In the genomic region with DNA sequence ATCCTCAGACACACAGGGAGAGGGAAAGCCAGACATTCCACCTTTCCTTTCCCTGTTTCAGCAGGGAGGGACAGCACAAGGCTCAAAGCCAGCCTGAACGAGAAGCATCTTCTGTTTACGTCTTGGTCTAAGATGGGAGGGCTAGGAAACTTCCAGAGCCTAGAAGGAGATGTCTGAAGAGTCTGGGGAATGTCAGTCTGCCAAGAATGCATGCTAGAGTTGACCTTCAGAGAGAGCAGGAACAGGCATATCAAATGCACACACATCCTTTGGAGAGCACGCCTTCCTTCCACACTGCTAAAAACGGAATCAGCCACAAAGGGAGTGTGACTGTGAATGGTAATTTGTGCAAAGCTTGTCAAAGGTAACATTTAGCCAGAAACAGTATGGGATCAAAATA, we compare ENCODE assay signal across 14 mouse cellular contexts.
DNase-seq lines count a peak whose midpoint lies in the region; ATAC-seq and TF ChIP-seq lines count a peak whose summit lies in the region.
"Had no signal": no experiment of that assay in that cellular context is flagged by ENCODE, and none has a peak within 500 bp of the region (broad histone marks: within the 10 kb centered on the region; RNA-seq: fewer than 3 reads in every experiment).

No protein-coding gene starts in this region.

- TF ChIP-seq EP300 in liver, postnatal 0 days (IDR thresholded peaks at IDR 0.05; ENCODE audit: low read depth): no peak

- H3K27me3 ChIP-seq in forebrain, postnatal 0 days (ENCODE audit: insufficient read depth, low read length): no peaks in the 10 kb centered on the region
- H3K27me3 ChIP-seq in forebrain, embryonic 16.5 days (replicated peaks; ENCODE audit: control insufficient read depth, insufficient read depth, low read length): no peaks in the 10 kb centered on the region
- H3K27me3 ChIP-seq in liver, embryonic 11.5 days (replicated peaks; ENCODE audit: control insufficient read depth, insufficient read depth, low read length): no peaks in the 10 kb centered on the region
- no peaks in the 10 kb centered on the region for H3K27me3 ChIP-seq in liver, postnatal 0 days (ENCODE audit: insufficient read depth, low read length)
- no peaks in the 10 kb centered on the region for H3K27me3 ChIP-seq in heart, embryonic 10.5 days (ENCODE audit: insufficient read depth, poor library complexity, severe bottlenecking)
- no peaks in the 10 kb centered on the region for H3K27me3 ChIP-seq in liver, embryonic 13.5 days
- H3K27me3 ChIP-seq: embryonic facial prominence, embryonic 13.5 days; forebrain, embryonic 13.5 days had no signal

- ATAC-seq in forebrain, postnatal 0 days: no peak
- ATAC-seq in forebrain, embryonic 16.5 days: no peak
- ATAC-seq in liver, embryonic 11.5 days (replicated peaks; ENCODE audit: low FRiP score): no peak; the same call in 1 of the 2 replicates
- ATAC-seq in liver, postnatal 0 days: no peak
- ATAC-seq in liver, embryonic 13.5 days (ENCODE audit: low read depth): peak; percentile 31; the same call in 1 of the 2 replicates
- ATAC-seq: forebrain, embryonic 13.5 days had no signal

- 33% methylated on average over 4 of the region's 4 CpGs for WGBS in forebrain, postnatal 0 days
- WGBS in forebrain, embryonic 16.5 days: 34% methylated on average over 4 of the region's 4 CpGs
- 45% methylated on average over 4 of the region's 4 CpGs for WGBS in liver, embryonic 11.5 days
- WGBS in liver, postnatal 0 days (ENCODE audit: insufficient replicate concordance): 36% methylated on average over 4 of the region's 4 CpGs
- 15% methylated on average over 4 of the region's 4 CpGs for WGBS in heart, embryonic 10.5 days
- WGBS in liver, embryonic 13.5 days (ENCODE audit: insufficient replicate concordance): 38% methylated on average over 4 of the region's 4 CpGs

- no peaks in the 10 kb centered on the region for H3K9me3 ChIP-seq in forebrain, postnatal 0 days (ENCODE audit: low read length)
- no peaks in the 10 kb centered on the region for H3K9me3 ChIP-seq in forebrain, embryonic 16.5 days (ENCODE audit: control insufficient read depth, low read length)
- H3K9me3 ChIP-seq in liver, embryonic 11.5 days (ENCODE audit: control insufficient read depth, low read length): no peaks in the 10 kb centered on the region
- no peaks in the 10 kb centered on the region for H3K9me3 ChIP-seq in liver, postnatal 0 days (ENCODE audit: low read length)
- H3K9me3 ChIP-seq in heart, embryonic 10.5 days: no peaks in the 10 kb centered on the region
- H3K9me3 ChIP-seq in liver, embryonic 13.5 days (replicated peaks): no peaks in the 10 kb centered on the region
- H3K9me3 ChIP-seq: embryonic facial prominence, embryonic 13.5 days; forebrain, embryonic 13.5 days; limb, embryonic 10.5 days had no signal

- H3K4me3 ChIP-seq in forebrain, postnatal 0 days (ENCODE audit: low read depth, low read length): no peak overlapping the region
- no peak overlapping the region for H3K4me3 ChIP-seq in forebrain, embryonic 16.5 days (replicated peaks; ENCODE audit: low read length)
- H3K4me3 ChIP-seq in liver, embryonic 11.5 days (ENCODE audit: low read depth, low read length): no peak overlapping the region
- H3K4me3 ChIP-seq in liver, postnatal 0 days (ENCODE audit: low read depth, low read length): no peak overlapping the region
- H3K4me3 ChIP-seq in heart, embryonic 10.5 days: no peak overlapping the region
- no peak overlapping the region for H3K4me3 ChIP-seq in liver, embryonic 13.5 days (replicated peaks)
- H3K4me3 ChIP-seq: embryonic facial prominence, embryonic 13.5 days; forebrain, embryonic 13.5 days; limb, embryonic 10.5 days had no signal

- no peak overlapping the region for H3K9ac ChIP-seq in forebrain, postnatal 0 days
- no peak overlapping the region for H3K9ac ChIP-seq in forebrain, embryonic 16.5 days (replicated peaks; ENCODE audit: low read depth, low read length)
- H3K9ac ChIP-seq in liver, embryonic 11.5 days (ENCODE audit: low read depth, low read length): no peak overlapping the region
- no peak overlapping the region for H3K9ac ChIP-seq in liver, postnatal 0 days (replicated peaks)
- no peak overlapping the region for H3K9ac ChIP-seq in liver, embryonic 13.5 days
- H3K9ac ChIP-seq: embryonic facial prominence, embryonic 13.5 days; forebrain, embryonic 13.5 days had no signal

- H3K4me1 ChIP-seq in forebrain, postnatal 0 days (ENCODE audit: insufficient read depth): no peaks in the 10 kb centered on the region
- H3K4me1 ChIP-seq in forebrain, embryonic 16.5 days (replicated peaks; ENCODE audit: control insufficient read depth, insufficient read depth, low read length): 0 out of 2 replicates have a peak, but pooled peaks cover 4% of the 10 kb centered on the region
- H3K4me1 ChIP-seq in liver, embryonic 11.5 days (replicated peaks; ENCODE audit: control insufficient read depth, insufficient read depth, low read length): no peaks in the 10 kb centered on the region
- no peaks in the 10 kb centered on the region for H3K4me1 ChIP-seq in liver, postnatal 0 days (ENCODE audit: insufficient read depth)
- peaks cover 7% of the 10 kb centered on the region; the same call in 1 of the 2 replicates for H3K4me1 ChIP-seq in heart, embryonic 10.5 days
- H3K4me1 ChIP-seq in liver, embryonic 13.5 days (replicated peaks): no peaks in the 10 kb centered on the region
- H3K4me1 ChIP-seq: forebrain, embryonic 13.5 days had no signal

- no peak overlapping the region for H3K27ac ChIP-seq in forebrain, postnatal 0 days (ENCODE audit: low read depth, low read length)
- H3K27ac ChIP-seq in forebrain, embryonic 16.5 days (ENCODE audit: low read length): no peak overlapping the region
- H3K27ac ChIP-seq in liver, embryonic 11.5 days (ENCODE audit: low read depth, low read length): peak overlapping the region; percentile 35; the same call in 1 of the 2 replicates
- H3K27ac ChIP-seq in liver, postnatal 0 days (ENCODE audit: low read depth): no peak overlapping the region
- H3K27ac ChIP-seq in heart, embryonic 10.5 days: peak overlapping the region; percentile 53; the same call in 1 of the 2 replicates
- peak overlapping the region; percentile 59; the same call in 1 of the 2 replicates for H3K27ac ChIP-seq in liver, embryonic 13.5 days
- H3K27ac ChIP-seq: embryonic facial prominence, embryonic 13.5 days; forebrain, embryonic 13.5 days; limb, embryonic 10.5 days had no signal

- H3K4me2 ChIP-seq in forebrain, postnatal 0 days (ENCODE audit: low read depth): no peak overlapping the region
- H3K4me2 ChIP-seq in forebrain, embryonic 16.5 days (ENCODE audit: low read length): no peak overlapping the region
- no peak overlapping the region for H3K4me2 ChIP-seq in liver, embryonic 11.5 days
- no peak overlapping the region for H3K4me2 ChIP-seq in liver, postnatal 0 days (ENCODE audit: low read depth, low read length)
- H3K4me2 ChIP-seq in liver, embryonic 13.5 days: no peak overlapping the region
- H3K4me2 ChIP-seq: embryonic facial prominence, embryonic 13.5 days; forebrain, embryonic 13.5 days; midbrain, embryonic 11.5 days had no signal

- H3K36me3 ChIP-seq in forebrain, postnatal 0 days (ENCODE audit: insufficient read depth): no peaks in the 10 kb centered on the region
- no peaks in the 10 kb centered on the region for H3K36me3 ChIP-seq in forebrain, embryonic 16.5 days (ENCODE audit: control insufficient read depth, insufficient read depth)
- H3K36me3 ChIP-seq in liver, embryonic 11.5 days (ENCODE audit: control insufficient read depth, insufficient read depth, low read length): no peaks in the 10 kb centered on the region
- H3K36me3 ChIP-seq in liver, postnatal 0 days (replicated peaks; ENCODE audit: insufficient read depth, low read length): no peaks in the 10 kb centered on the region
- H3K36me3 ChIP-seq in heart, embryonic 10.5 days: no peaks in the 10 kb centered on the region
- H3K36me3 ChIP-seq in liver, embryonic 13.5 days: no peaks in the 10 kb centered on the region
- H3K36me3 ChIP-seq: embryonic facial prominence, embryonic 13.5 days; limb, embryonic 10.5 days had no signal

- peak; percentile 12 for DNase-seq in forebrain, postnatal 0 days
- DNase-seq in liver, embryonic 11.5 days (ENCODE audit: low spot score): no peak
- no peak for DNase-seq in liver, postnatal 0 days
- no peak for DNase-seq in heart, embryonic 10.5 days (ENCODE audit: low spot score)
- DNase-seq in liver, embryonic 13.5 days: no peak
- no peak for DNase-seq in layer of hippocampus, postnatal 36 days
- DNase-seq in layer of hippocampus, adult 9-11 months: no peak
- DNase-seq: cerebellum, adult 9-10 months; thymus, postnatal 14 days had no signal

- no peak for TF ChIP-seq CTCF in forebrain, postnatal 0 days (IDR thresholded peaks at IDR 0.05; ENCODE audit: low read depth)
- TF ChIP-seq CTCF in liver, postnatal 0 days (IDR thresholded peaks at IDR 0.05; ENCODE audit: low read depth): no peak

Comparison
In these comparisons a context has a peak if more than half of its experiments do, and no peak if none do; other contexts are left out.
1. H3K27ac ChIP-seq: peak in liver, embryonic 11.5 days (single experiment), heart, embryonic 10.5 days (single experiment) and liver, embryonic 13.5 days (single experiment); none in forebrain, postnatal 0 days (single experiment), forebrain, embryonic 16.5 days (single experiment) and liver, postnatal 0 days (single experiment).